Mouse (Mus musculus): Measurements from ENCODE around the gene Blm. TPM values are rescaled to one million over a fixed set of nuclear protein-coding genes. Genes with fewer than 3 reads are reported as not detected.

Blm gene
- total RNA-seq, 2 experiments from 2014 or later = 52.8 to 82.0 TPM

- peak; percentile 48 for ATAC-seq (replicated peaks; ENCODE audit: low FRiP score, poor library complexity, severe bottlenecking)
These were observed 90.3 kb downstream of the Blm start for GRCm38 (mm10) chr7:80444401-80445249.

- no peak for ATAC-seq (replicated peaks; ENCODE audit: low FRiP score, poor library complexity, severe bottlenecking)
These were observed 91.8 kb downstream of the Blm start for GRCm38 (mm10) chr7:80443124-80443523.

- no peak for ATAC-seq (replicated peaks; ENCODE audit: low FRiP score, poor library complexity, severe bottlenecking)
These were observed 92.7 kb downstream of the Blm start for GRCm38 (mm10) chr7:80441986-80442904.

GRCm38 (mm10) chr7:80440685-80441084, 94.2 kb downstream of the Blm start:
- no peak for ATAC-seq (replicated peaks; ENCODE audit: low FRiP score, poor library complexity, severe bottlenecking)

GRCm38 (mm10) chr7:80439789-80440488, 95.0 kb downstream of the Blm start:
- ATAC-seq (replicated peaks; ENCODE audit: low FRiP score, poor library complexity, severe bottlenecking) = no peak

- ATAC-seq (replicated peaks; ENCODE audit: low FRiP score, poor library complexity, severe bottlenecking) = no peak
These were observed 95.7 kb downstream of the Blm start for GRCm38 (mm10) chr7:80439032-80439760.

- no peak for ATAC-seq (replicated peaks; ENCODE audit: low FRiP score, poor library complexity, severe bottlenecking)
These were observed 98.3 kb downstream of the Blm start for GRCm38 (mm10) chr7:80436571-80436970.

- ATAC-seq (replicated peaks; ENCODE audit: low FRiP score, poor library complexity, severe bottlenecking) = 0 out of 2 replicates have a peak, but pooled peaks have one; percentile 23
These were observed 99.3 kb downstream of the Blm start for GRCm38 (mm10) chr7:80435594-80435993.

- no peak for ATAC-seq (replicated peaks; ENCODE audit: low FRiP score, poor library complexity, severe bottlenecking)
These were observed 105.3 kb downstream of the Blm start for GRCm38 (mm10) chr7:80429661-80430060.

GRCm38 (mm10) chr7:80427730-80428129, 107.2 kb downstream of the Blm start:
- no peak for ATAC-seq (replicated peaks; ENCODE audit: low FRiP score, poor library complexity, severe bottlenecking)

GRCm38 (mm10) chr7:80426363-80426762, 108.6 kb downstream of the Blm start:
- no peak for ATAC-seq (replicated peaks; ENCODE audit: low FRiP score, poor library complexity, severe bottlenecking)

- peak; percentile 51; the same call in 1 of the 2 replicates for ATAC-seq (replicated peaks; ENCODE audit: low FRiP score, poor library complexity, severe bottlenecking)
These were observed 110.2 kb downstream of the Blm start for GRCm38 (mm10) chr7:80424722-80425121.

GRCm38 (mm10) chr7:80422759-80423480, 112.0 kb downstream of the Blm start:
- peak; percentile 72 for ATAC-seq (replicated peaks; ENCODE audit: low FRiP score, poor library complexity, severe bottlenecking)

- no peak for ATAC-seq (replicated peaks; ENCODE audit: low FRiP score, poor library complexity, severe bottlenecking)
These were observed 113.3 kb downstream of the Blm start for GRCm38 (mm10) chr7:80421576-80421975.

GRCm38 (mm10) chr7:80420586-80420985, 114.3 kb downstream of the Blm start:
- no peak for ATAC-seq (replicated peaks; ENCODE audit: low FRiP score, poor library complexity, severe bottlenecking)

- ATAC-seq (replicated peaks; ENCODE audit: low FRiP score, poor library complexity, severe bottlenecking) = no peak
These were observed 115.6 kb downstream of the Blm start for GRCm38 (mm10) chr7:80419278-80419677.

GRCm38 (mm10) chr7:80418036-80418435, 116.9 kb downstream of the Blm start:
- ATAC-seq (replicated peaks; ENCODE audit: low FRiP score, poor library complexity, severe bottlenecking) = no peak

- no peak for ATAC-seq (replicated peaks; ENCODE audit: low FRiP score, poor library complexity, severe bottlenecking)
These were observed 117.3 kb downstream of the Blm start for GRCm38 (mm10) chr7:80417601-80418000.

GRCm38 (mm10) chr7:80416969-80417368, 118.0 kb downstream of the Blm start:
- ATAC-seq (replicated peaks; ENCODE audit: low FRiP score, poor library complexity, severe bottlenecking) = no peak

Data from erythroblast, adult 5-6 weeks (primary cell).